Mouse (Mus musculus) stomach, postnatal 0 days (tissue): ENCODE results near the gene Dhx37.

Experiments
- CTCF ChIP-seq: IDR thresholded peaks from 2 replicates; pipeline ENCODE4 v1.5.1; 2016; ENCODE audit warnings: antibody characterized with exemption, low read depth, mild to moderate bottlenecking, moderate library complexity
- EP300 ChIP-seq: optimal IDR thresholded peaks from 2 replicates; pipeline ENCODE3; 2016; ENCODE audit warnings: antibody characterized with exemption

DNA sequence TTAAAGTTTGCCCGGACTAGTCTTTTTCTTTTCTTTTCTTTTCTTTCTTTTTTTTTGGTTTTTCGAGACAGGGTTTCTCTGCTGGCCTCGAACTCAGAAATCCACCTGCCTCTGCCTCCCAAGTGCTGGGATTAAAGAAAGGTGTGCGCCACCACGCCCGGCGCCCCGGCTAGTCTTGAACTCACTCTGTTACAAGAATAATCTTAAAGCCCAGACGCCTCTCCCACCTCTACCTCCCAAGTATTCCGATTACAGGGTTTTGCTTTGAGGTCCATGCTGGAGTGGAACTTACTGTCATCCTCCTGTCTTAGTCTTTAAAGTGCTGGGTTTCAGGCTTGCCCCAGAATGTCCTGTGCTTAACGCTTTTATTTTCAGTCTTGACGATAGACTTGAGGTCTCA, 41.1 kb upstream of the Dhx37 start:
- TF ChIP-seq CTCF (no peak), EP300 (no peak)
